Mouse (Mus musculus): ENCODE measurements around the gene Il13.

Gene Il13

DNA sequence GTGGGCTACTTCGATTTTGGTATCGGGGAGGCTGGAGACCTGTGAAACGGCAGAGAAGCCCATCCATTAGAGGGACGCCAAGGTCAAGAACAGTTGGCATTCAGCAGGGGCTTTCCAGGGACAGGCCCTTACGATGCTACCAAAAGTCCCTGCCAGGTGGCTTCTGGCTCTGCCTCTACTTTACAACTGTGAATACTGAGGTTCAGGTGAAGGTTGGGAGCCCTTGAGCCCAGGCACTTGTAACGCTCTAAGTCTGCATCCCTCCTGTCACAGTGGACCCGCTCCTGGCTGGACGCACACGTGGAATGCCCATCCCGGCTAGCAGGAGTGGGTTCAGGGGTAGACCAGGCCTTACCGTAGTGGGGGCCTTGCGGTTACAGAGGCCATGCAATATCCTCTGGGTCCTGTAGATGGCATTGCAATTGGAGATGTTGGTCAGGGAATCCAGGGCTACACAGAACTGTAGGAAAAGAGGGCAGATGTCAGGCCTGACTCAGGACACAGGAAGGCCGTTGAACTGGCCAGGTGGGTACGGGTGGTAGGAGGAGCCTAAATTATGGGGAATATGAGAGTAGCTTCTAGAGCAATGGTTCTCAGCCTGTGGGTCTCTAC lies 2.3 kb downstream of the Il13 start:
- no peak for DNase-seq (ENCODE audit: extremely low read depth, low read depth, low spot score)

DNA sequence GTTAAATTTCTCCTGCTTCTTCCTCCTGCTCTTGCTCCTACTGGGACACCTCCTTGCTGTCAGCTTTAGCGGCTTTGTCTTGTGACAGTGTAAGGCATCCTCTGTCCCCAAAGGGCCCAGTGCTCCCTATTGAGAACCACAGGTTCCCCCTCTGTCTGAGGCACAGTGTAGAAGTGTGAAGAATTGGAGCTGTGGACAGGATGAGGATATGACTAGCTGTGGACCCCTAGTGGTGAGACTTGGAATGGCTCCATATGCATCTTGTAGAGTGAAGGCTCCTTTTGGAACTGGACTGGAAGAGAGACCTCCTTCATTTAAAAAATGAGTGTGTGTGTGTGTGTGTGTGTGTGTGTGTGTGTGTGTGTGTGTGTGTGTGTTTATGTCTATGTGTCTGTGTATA lies 6.6 kb downstream of the Il13 start:
- no peak for DNase-seq (ENCODE audit: extremely low read depth, low read depth, low spot score)

DNA sequence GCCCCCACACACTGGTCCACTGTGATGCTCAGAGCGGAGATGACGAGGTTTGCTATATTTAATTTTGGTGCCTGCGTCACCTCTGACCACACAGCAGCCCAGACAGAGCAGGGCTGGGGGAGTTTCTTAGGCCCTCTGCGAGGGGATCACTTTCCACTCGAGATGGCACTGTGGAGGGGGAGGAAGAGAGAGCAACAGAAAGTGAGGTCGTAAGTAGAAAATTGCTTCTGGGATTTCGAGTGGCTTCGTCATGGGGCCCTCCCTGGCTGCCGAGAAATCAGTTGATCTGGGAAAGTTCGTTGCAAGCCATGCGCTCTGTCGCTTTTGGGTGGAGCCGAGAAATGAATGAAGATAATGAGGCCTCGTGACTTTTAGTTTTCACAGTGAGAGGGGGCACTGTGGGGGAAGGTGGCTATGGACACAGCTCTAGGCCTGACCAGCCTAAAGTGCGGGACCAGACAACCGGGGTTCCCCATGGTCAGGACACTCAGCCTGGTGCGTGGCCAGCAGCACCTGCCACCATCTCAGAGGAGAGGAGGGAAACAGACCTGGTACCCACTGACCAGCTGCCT lies 7.6 kb downstream of the Il13 start:
- no peak for DNase-seq (ENCODE audit: extremely low read depth, low read depth, low spot score)

DNA sequence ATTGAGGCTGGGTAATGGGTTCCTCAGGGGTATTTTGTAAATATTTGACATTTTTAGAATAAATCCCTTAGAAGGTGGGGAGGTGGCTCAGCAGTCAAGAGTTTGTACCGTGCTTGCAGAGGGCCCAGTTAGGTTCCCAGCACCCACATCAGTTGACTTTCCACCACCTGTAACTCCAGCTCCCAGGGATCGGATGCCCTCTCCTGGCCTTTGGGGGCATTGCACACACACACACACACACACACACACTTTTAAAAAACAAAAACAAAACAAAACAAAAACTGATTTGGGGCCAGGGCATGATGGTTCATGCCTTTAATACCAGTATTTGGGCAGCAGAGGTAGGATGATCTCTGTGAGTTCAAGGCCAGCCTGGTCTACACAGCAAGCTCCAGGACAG lies 10.4 kb downstream of the Il13 start:
- DNase-seq (ENCODE audit: extremely low read depth, low read depth, low spot score), result no peak

DNA sequence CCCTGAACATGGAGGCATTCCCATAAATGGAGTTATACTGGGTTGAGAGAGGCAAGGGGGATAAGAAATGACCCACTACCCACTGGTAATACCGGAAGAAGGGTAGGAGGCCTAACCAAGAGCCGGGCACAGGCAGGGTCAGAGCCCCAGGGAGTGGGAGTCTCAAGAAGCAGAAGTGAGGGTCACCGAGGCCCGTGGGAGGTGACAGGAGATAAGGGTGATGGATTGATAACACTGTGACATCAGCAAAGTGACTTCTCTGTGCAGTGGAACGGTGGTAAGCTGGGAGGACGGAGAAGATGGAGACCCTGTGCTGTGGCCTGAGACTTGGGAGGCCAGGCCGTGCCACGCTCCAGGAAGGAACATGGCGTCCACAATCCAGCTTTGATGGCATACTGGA lies 10.9 kb downstream of the Il13 start:
- no peak for DNase-seq (ENCODE audit: extremely low read depth, low read depth, low spot score)

DNA sequence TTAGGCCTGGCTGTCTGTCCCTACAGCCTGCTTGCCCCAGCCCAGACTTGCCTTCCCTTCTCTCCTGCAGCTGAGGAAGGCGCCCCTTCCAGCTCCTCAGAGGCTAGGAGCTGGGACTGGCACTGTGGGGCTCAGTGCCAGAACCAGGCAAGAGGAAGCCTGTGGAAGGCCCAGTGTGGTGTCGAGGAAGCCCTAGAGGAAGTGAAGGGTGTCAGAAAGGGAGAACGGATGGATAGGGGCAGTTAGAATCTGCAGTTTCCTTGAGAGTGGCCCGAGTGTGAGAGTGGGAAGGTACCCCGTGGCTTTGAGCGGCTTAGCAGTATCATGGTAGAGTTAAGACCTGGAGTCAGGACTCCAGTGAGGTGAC lies 12.1 kb downstream of the Il13 start:
- DNase-seq (ENCODE audit: extremely low read depth, low read depth, low spot score), result no peak

DNA sequence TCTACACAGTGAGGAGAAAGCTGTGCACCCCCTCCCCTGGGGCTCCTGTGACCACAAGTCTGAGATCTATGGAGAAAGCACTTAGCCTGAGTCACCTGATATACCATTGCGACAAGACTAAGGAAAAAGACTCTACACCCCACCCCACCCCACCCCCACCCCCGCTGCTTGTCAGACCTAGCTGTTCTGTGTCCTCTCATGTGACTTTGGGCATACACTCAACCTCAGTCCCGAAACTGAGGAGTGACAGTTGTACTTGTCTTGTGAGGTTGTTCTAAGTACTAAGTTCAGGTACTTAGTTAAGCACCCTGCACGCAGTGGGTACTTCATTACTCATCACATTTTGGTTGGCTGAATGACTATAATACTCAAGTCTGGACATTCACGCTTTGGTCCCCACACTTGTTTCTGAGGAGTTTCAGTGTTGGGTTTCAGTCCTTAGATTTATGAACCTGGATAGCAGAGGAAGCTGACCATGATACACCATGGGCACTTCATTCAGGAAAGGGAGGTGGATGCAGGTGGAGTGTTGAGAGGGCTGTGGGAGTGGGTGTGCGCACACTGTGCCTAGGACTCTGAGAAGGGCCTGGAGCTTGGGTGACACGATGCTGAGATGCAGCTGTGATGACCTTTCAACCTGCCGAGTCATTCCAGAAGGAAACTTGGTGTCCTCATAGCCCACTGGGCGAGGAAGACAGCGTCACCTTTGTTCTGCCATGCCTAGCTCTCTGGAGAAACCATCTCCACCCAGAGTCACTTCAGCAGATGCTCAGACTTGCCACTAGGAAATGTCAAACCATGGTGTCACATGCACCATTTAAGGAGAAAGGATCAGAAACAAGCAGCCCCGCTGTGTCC lies 12.7 kb downstream of the Il13 start:
- no peak for DNase-seq (ENCODE audit: extremely low read depth, low read depth, low spot score)

DNA sequence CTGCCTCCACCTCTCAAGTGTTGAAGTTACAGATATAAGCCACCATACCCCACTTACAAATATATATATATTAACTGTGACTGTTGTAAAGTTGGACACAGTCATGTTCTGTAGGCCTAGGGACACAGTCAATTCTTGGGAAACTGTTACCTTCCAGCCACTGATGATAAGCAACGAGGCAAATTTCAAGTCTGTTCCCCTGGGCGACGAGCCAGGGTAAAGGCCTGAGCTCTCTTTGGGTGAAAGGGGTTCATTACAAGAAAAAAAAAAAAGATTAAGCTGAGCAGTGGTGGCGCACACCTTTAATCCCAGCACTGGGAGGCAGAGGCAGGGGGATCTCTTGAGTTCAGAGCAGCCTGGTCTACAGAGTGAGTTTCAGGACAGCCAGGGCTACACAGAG lies 14.4 kb downstream of the Il13 start:
- no peak for DNase-seq (ENCODE audit: extremely low read depth, low read depth, low spot score)

DNA sequence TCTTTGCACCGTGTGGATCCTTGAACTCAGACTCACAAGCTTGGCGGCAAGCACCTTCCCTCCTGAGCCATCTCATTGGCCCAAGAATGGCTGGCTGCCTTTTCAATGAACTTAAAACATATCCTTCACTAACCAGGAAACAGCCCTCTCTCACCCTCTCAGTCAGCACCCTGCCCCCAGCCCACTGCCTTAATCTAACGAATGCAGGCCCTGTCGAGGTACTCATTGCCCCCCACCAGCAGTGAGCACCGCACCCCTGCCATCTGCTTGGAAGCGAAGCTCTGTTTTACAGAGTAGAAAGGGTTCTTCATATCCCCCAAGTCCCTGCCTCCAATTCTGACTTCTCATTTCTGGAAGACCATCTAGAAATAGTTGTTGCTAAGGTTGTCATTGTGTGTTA lies 15.1 kb downstream of the Il13 start:
- DNase-seq (ENCODE audit: extremely low read depth, low read depth, low spot score), result no peak

DNA sequence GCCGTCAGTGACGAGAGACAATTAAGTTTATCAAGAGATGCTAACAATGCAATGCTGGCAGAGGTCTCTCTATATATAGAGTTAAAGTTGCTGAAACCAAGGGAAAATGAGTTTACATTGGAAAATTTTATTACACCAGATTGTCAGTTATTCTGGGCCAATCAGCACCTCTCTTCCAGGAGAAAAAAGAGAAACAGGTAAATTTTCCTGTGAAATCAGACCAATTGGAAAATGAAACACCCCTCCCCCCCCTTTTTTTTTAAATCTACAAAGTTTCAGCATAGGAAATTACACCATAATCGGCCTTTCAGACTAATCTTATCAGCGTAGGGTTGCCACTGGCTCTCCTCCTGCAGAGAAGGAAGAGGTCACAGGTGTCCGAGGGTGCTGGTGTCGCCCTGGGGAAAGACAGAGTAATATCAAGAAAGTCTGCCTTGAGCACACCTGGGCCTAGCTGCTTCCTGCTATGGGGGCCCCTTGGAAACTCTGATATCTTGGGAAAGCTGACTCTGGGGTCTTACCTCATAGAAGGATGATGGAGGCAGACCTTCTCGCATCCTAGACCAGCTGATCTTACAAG lies 15.8 kb downstream of the Il13 start, which contains the start of gene Il4:
Il4 (minus strand) TSS at position 51 of the 580 bp plus-strand sequence.
- DNase-seq (ENCODE audit: extremely low read depth, low read depth, low spot score), result no peak

DNA sequence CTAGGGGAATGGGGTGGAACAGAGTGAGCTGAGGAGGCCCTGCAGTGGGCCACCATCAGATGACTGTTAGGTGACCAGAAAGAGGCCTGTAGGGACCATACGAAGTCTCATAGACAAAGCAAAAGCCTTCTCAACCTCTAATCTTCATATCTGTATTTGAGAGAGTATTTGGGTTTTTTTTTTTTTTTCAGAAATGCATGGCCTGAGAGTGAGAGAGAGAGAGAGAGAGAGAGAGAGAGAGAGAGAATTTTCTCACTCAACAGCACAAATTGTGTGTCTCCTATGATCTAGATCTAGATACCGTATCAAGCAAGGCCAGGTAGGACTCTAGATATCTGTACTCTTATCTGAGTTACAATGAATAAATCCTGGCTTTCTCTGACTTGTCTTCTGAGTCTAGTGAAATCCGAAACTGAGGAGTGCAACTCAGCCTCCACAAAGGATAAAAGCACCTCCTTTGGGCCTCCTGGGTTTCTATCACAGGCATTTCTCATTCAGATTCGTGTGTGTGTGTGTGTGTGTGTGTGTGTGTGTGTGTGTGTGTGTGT lies 16.9 kb downstream of the Il13 start:
- no peak for DNase-seq (ENCODE audit: extremely low read depth, low read depth, low spot score)

DNA sequence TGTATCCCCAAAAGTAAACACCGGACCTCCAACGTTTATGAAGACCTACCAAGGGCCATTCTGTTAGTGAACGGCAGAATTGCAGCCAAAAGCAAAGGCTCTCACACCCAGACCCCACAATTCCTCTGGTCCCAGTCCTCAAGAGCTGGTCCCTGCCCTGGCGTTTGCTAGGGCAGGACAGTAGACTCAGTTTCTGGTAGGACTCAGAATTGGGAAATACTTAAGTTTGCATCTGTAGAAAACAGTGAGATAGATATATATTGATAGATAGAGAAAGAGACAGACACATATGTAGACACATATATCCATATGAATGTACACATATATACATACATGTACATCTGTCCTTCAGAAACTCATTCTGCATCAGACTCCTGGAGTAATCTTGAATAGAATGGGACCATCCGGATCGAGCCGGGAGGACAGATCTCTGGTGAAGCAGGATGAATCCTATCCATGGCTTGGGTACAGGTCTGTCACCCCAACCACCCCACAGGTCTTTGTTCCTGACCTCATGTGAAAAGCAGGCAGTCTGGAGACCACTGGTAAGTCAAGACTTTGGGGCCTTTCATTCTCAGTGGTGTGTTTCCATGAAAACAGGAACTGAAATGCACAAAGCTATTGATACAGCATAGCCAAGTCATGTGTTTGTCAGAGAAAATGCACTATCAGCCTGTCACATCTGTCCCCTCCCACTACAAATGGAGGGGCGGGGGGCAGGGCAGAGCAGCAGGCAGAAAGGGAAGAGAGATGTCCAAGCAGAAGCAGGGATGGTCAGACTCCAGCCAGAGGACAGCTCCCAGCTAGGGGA lies 17.5 kb downstream of the Il13 start:
- no peak for DNase-seq (ENCODE audit: extremely low read depth, low read depth, low spot score)

DNA sequence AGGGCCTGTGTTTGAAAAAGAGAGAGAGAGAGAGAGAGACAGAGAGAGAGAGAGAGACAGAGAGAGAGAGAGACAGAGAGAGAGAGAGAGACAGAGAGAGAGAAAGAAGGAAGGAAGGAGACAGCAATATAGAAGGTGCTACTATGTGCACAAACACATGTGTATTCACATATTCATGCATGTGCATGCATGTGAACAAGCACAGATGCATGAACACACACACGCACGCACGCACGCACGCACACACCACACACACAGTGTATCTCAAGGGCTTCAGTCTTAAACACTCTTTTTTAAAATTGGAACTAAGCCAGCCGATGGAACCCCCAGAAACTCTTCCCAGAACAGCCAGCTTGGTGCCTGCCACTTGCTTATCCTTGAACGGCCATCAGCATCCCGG lies 18.9 kb downstream of the Il13 start:
- DNase-seq (ENCODE audit: extremely low read depth, low read depth, low spot score), result no peak

DNA sequence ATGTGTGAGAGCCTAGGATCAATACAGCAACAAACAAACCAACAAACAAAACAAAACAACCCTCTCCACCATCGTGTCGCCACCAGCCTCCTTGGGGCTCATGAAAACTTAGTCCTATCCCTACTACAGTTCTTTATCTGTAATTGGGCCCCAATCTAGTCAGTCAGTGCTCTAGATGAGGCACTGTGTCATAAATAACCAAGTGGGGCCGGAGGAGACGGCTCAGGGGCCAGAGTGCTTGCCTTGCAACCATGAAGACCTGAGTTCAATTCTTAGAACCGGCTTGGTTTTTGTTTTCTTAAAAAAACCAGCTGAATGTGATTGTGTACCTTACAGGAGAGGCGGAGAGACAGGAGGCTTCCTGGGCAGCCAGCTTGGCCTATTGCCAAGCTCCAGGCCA lies 19.3 kb downstream of the Il13 start:
- no peak for DNase-seq (ENCODE audit: extremely low read depth, low read depth, low spot score)

DNA sequence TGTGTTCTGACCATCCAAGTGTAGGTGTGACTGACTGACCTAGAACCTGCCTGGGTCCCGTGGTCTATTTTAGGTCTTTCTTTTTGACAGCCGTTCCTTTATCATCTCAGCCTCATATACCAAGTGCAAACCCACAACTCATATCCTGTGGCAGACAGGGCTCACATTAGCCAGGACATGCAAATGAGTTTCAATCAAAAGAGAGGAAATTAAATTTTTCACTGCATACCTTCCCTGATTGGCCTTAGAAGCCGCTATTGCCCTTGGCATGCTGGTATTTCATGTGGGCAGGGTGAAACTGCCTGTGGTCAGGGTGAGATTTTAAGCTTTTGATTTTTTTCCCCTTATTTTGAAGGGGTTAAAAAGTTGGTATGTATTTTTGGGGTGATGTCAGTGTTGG lies 24.8 kb downstream of the Il13 start:
- no peak for DNase-seq (ENCODE audit: extremely low read depth, low read depth, low spot score)

DNA sequence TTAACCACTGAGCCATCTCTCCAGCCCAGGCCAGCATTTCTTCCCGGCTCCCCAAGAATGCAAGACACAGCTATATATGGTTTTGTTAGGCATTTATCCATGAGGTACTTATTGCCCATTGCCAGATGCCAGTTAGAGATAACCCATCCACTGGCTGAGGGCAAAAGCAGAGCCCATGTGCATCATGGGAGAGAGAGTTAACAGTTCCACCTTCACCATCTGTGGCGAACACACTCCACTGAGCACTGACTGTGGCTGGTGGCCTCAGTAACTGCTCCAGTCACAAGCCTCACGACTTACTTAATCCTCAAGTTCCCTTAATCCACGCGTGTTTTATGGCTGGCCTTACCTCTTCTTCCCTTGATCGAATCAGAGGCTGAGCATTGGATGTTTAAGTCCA lies 25.3 kb downstream of the Il13 start:
- no peak for DNase-seq (ENCODE audit: extremely low read depth, low read depth, low spot score)

DNA sequence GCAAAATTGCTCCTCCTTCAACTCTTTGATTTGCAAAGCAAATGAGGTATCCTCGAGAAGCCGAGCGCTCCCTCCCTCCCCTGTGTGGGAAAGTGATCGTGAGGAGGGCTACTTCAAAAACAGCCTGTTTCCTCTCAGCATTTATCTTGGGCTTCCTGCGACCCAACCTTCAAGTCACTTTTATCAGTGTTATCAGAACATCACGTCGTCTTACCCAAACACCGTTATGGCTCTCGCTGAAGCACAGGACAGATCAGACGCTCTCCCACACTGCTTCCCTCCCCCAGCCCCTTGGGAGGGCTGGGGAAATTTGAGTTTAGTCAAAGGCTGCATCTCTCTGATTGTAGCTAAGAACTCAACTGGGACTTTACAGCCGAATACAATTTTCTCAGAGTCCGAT lies 28.9 kb downstream of the Il13 start:
- no peak for DNase-seq (ENCODE audit: extremely low read depth, low read depth, low spot score)

DNA sequence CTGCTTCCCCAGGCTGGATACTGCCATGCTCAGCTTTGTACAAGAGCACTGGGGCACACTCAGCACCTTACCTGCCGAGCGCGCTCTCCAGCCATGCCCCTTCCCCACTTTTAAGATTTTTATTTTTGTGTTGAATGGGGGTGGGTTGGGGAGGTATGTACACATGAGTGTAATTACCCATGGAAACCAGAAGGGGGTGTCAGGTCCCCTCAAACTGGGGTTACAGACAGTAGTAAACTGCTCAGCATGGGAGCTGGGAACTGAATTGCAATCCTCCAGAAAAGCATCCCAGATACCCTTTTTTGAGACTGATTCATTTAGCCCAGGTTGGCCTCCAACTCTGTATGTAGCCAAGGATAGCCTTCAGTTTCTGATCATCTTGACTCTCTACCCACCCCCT lies 29.5 kb downstream of the Il13 start:
- DNase-seq (ENCODE audit: extremely low read depth, low read depth, low spot score), result no peak

DNA sequence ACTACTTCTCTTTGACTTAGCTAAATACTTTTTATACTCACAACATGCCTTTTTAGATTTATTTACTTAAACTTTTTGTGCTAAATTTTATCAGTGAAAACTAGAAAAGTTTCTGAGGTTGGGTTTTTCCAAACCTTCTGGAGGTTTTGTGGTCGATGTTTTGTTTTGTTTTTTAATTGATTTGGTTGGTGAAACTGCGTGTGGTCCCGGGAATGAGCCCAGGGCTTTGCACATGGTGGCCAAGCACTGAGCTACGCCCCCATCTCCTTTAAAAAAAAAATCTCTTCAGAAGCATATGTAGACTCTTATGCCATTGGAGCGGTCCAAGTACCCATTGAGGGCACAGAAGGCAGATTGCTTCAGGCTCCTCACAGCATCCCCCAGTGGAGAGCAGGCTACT lies 43.4 kb downstream of the Il13 start:
- DNase-seq (ENCODE audit: extremely low read depth, low read depth, low spot score), result no peak

DNA sequence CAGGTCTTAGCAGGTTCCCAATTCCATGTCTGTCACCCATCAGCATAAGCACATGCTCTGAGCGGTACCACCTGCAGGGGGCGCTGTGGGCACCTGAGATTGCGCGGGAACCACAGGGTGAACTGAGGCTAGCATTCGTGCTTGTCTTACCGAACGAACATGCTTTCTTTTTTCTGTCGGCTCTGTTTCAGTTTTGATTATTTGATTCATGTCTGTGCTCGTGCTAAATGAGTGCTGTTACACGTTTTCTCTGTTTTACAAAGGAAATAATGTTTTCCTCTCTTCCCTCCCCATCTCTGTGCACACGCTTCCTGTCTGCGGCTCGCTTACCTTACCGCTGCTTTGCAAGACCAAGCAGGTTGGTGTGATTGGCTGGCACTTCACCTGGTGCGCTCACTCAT lies 44.1 kb downstream of the Il13 start:
- no peak for DNase-seq (ENCODE audit: extremely low read depth, low read depth, low spot score)

DNA sequence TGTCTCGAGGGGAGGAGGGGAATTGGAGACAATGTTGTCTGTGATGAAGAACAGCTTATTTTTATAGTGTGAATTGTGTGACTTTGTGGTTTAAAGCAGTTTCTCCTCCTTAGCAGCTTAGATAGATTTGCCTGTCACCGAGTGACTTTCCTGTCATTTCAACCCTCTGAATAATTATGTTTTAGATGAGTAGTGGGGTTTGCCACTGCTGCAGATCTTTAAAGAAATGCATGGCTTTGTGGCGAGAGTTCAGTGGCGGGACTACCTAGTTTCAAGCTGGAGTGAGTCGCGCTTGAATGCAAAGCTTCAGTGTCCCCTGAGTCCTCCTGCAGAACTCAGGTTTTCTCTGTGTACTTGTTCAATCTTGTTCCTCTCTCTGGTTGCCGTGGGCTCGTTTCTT lies 46.2 kb downstream of the Il13 start:
- DNase-seq (ENCODE audit: extremely low read depth, low read depth, low spot score), result no peak
